In the genomic region with DNA sequence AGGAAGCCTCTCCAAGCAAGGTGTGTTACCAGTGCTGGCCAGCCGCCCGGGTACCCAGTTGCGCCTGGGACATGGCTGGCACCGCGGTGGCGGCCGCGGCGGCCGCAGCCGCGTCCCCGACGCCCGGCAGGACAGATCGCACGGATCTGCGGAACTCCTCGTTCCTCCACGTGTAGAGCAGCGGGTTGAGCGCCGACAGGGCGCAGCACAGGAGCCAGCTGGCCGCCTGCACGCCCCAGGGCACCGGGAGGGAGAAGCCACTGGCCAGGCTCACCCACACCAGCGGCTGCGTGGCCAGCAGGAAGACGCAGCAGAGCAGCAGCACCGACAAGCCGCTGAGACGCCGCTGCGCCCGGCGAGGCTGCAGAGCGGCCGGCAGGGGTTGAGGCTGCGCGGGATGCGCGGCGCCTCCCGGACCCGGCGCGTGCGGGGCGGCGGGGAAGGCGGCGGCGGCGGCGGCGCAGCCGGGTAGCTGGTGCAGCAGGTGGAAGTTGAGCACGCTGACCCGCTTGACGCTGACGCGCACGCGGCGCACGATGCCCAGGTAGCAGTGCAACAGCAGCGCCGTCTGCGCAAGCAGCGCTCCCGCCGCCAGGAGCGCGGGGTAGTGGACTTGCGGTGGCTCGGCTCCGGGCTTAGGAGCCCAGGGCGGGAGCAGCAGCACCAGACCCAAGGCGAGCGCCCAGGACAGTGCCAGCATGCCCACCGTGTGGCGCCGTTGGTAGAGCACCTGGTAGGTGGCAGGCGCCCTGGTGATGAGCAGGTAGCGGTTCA, we compare ENCODE assay signal across 8 mouse cellular contexts. TPM values are rescaled to one million over a fixed set of nuclear protein-coding genes. Genes with fewer than 3 reads are reported as not detected.
A peak's percentile ranks its signal among the peaks of the same experiment; 100 is the strongest.
DNase-seq lines count a peak whose midpoint lies in the region; ATAC-seq lines count a peak whose summit lies in the region.

No protein-coding gene starts in this region.

- no peaks in the 10 kb centered on the region for H3K36me3 ChIP-seq in hindbrain, embryonic 15.5 days

- intact Hi-C loops in left cerebral cortex, postnatal 36 days (cut with DNase I): loop anchor here (5.0 kb wide), 1 partner anchor 209 kb away; no protein-coding TSS in a partner anchor

- peak; percentile 51 for DNase-seq in adrenal gland, postnatal 10 days
- peak; percentile 65 to 67 for DNase-seq in cerebellum, postnatal 10 days
- DNase-seq in frontal cortex, postnatal 36 days (ENCODE audit: low spot score in 2 of 2): peak; percentile 49 to 63
- DNase-seq in left cerebral cortex, postnatal 36 days (ENCODE audit: low spot score in 2 of 2): peak; percentile 65 to 72
- DNase-seq in right cerebral cortex, postnatal 25 days: peak; percentile 73

- H3K4me3 ChIP-seq in hindbrain, embryonic 15.5 days: peak overlapping the region; percentile 58

- WGBS in hindbrain, embryonic 15.5 days: under 1% methylated on average over 83 of the region's 86 CpGs

- peak overlapping the region; percentile 100 for H3K4me2 ChIP-seq in hindbrain, embryonic 15.5 days

- H3K9me3 ChIP-seq in hindbrain, embryonic 15.5 days: no peaks in the 10 kb centered on the region

- H3K27ac ChIP-seq in hindbrain, embryonic 15.5 days (replicated peaks): peak overlapping the region; percentile 74

- H3K4me1 ChIP-seq in hindbrain, embryonic 15.5 days (replicated peaks): peaks cover 24% of the 10 kb centered on the region

- peak; percentile 77 for ATAC-seq in hindbrain, embryonic 15.5 days (ENCODE audit: low FRiP score, low read depth)
- ATAC-seq in megakaryocyte progenitor cell, adult 5-6 weeks (replicated peaks; ENCODE audit: poor library complexity): peak; percentile 23; the same call in 1 of the 2 replicates
- no peak for ATAC-seq in CD4-positive, CD25-positive, alpha-beta regulatory T cell, adult 4 months

- H3K27me3 ChIP-seq in hindbrain, embryonic 15.5 days: peaks cover 7% of the 10 kb centered on the region; the same call in 1 of the 2 replicates

- peak overlapping the region; percentile 60 for H3K9ac ChIP-seq in hindbrain, embryonic 15.5 days

RNA-seq across cellular contexts. Expression of a gene that starts 1.6 kb away (rescaled TPM):
- total RNA-seq in adrenal gland, postnatal 10 days (2021): under 1 TPM; 0.55 to 0.75 TPM
- polyA plus RNA-seq in hindbrain, embryonic 15.5 days (2015; fragmentation: Nextera tagmentation; extraction: Ambion mirVana): 6.3 and 6.4 TPM in 2 replicates
- 100 to 1,000 TPM in 1 of 2 experiments, 10 to 100 TPM in 1; 99.4 to 117 TPM for total RNA-seq in left cerebral cortex, postnatal 36 days (2021)
- not detected in 2 replicates for total RNA-seq in megakaryocyte progenitor cell, adult 5-6 weeks (2015)
- not detected in 2 replicates for total RNA-seq in megakaryocyte progenitor cell, adult 5-6 weeks (2017)
- polyA plus RNA-seq in CD4-positive, CD25-positive, alpha-beta regulatory T cell, adult 4 months (2017; shearing (Covaris generic)): not detected

Comparison
In these comparisons a context has a peak if more than half of its experiments do, and no peak if none do; other contexts are left out.
1. RNA of a gene that starts 1.6 kb away (total RNA-seq): 99.4 to 117 TPM in left cerebral cortex, postnatal 36 days; 0.55 to 0.75 TPM in adrenal gland, postnatal 10 days and not detected in megakaryocyte progenitor cell, adult 5-6 weeks; every median in the first group is over 10 times any median in the second.
2. Peak in every context shown above with its lines, with median percentiles within 50 percentile points of each other: DNase-seq.